Mouse (Mus musculus) forebrain, embryonic 15.5 days (tissue): ENCODE measurements around the gene Mmp7. TPM values are rescaled to one million over a fixed set of nuclear protein-coding genes. Genes with fewer than 3 reads are reported as not detected.

Source experiments
- ATAC-seq: fragments of 200-750 bp; cut with Nextera tagmentation; replicated peaks from 2 replicates; pipeline ENCODE4 v1.8.0; 2017; ENCODE audit warnings: mild to moderate bottlenecking, moderate TSS enrichment, moderate library complexity
- H3K27ac ChIP-seq: fragments of 300-500 bp; sonication (generic); replicated peaks from 2 replicates; pipeline ENCODE4 v1.5.1; 2015; ENCODE audit warnings: mild to moderate bottlenecking, inconsistent platforms
- H3K27me3 ChIP-seq: fragments of 300-500 bp; sonication (generic); 2 replicates; pipeline ENCODE4 v1.6.1; 2015; ENCODE audit warnings: inconsistent platforms
- H3K36me3 ChIP-seq: fragments of 300-500 bp; sonication (generic); 2 replicates; pipeline ENCODE4 v1.6.1; 2015; ENCODE audit warnings: mild to moderate bottlenecking, inconsistent platforms
- H3K4me1 ChIP-seq: fragments of 300-500 bp; sonication (generic); 2 replicates; pipeline ENCODE4 v1.6.1; 2015; ENCODE audit warnings: inconsistent platforms
- H3K4me2 ChIP-seq: fragments of 300-500 bp; sonication (generic); replicated peaks from 2 replicates; pipeline ENCODE4 v1.6.1; 2015; ENCODE audit warnings: mild to moderate bottlenecking, inconsistent platforms
- H3K4me3 ChIP-seq: fragments of 300-500 bp; sonication (generic); 2 replicates; pipeline ENCODE4 v1.5.1; 2015; ENCODE audit warnings: mild to moderate bottlenecking, inconsistent platforms
- H3K9ac ChIP-seq: fragments of 300-500 bp; sonication (generic); replicated peaks from 2 replicates; pipeline ENCODE4 v1.6.1; 2015; ENCODE audit warnings: mild to moderate bottlenecking, inconsistent platforms
- H3K9me3 ChIP-seq: fragments of 300-500 bp; sonication (generic); 2 replicates; pipeline ENCODE4 v1.6.1; 2016; ENCODE audit warnings: inconsistent platforms
- WGBS: fragments of 180-500 bp; shearing (Covaris S2); methylation state at CpG from one replicate; pipeline ENCODE4 v1.1.7; 2015; ENCODE audit warnings: mixed read lengths; 5-methylcytosine and 5-hydroxymethylcytosine counted together
- polyA plus RNA-seq: library from polyadenylated mRNA; unstranded; fragments of >200 nt; fragmentation: Nextera tagmentation; extraction: Ambion mirVana; gene quantifications from 2 replicates; pipeline ENCODE4 v1.2.1, GENCODE M21; 2015

Mmp7 gene
- polyA plus RNA-seq: not detected in 2 replicates

GRCm38 (mm10) chr9:7691790-7692189 is at the start of gene Mmp7:
TSS of gene Mmp7 (plus strand) at chr9:7692090.
- 82% methylated on average over 1 of the region's 1 CpGs for WGBS
- Histone ChIP-seq H3K4me3 (no peak within 1 kb of the TSS), H3K36me3 (no peaks in the 10 kb centered on the region), H3K9ac (no peak within 1 kb of the TSS), H3K4me1 (no peaks in the 10 kb centered on the region), H3K9me3 (no peaks in the 10 kb centered on the region), H3K27me3 (no peaks in the 10 kb centered on the region), H3K4me2 (no peak within 1 kb of the TSS), H3K27ac (no peak within 1 kb of the TSS)
- ATAC-seq: no peak

- H3K9me3 ChIP-seq: no peaks in the 10 kb centered on the region
- H3K4me3 ChIP-seq: no peak overlapping the region
- no peaks in the 10 kb centered on the region for H3K27me3 ChIP-seq
- 85% methylated on average over 3 of the region's 3 CpGs for WGBS
- no peak overlapping the region for H3K27ac ChIP-seq
- no peak overlapping the region for H3K9ac ChIP-seq
- no peaks in the 10 kb centered on the region for H3K4me1 ChIP-seq
- no peak overlapping the region for H3K4me2 ChIP-seq
- ATAC-seq: no peak
- no peaks in the 10 kb centered on the region for H3K36me3 ChIP-seq
Measured at GRCm38 (mm10) chr9:7647901-7648300, 44.0 kb upstream of the Mmp7 start.

- Histone ChIP-seq H3K9ac (no peak overlapping the region), H3K4me2 (no peak overlapping the region), H3K27me3 (no peaks in the 10 kb centered on the region), H3K27ac (no peak overlapping the region), H3K4me1 (no peaks in the 10 kb centered on the region), H3K9me3 (no peaks in the 10 kb centered on the region), H3K4me3 (no peak overlapping the region), H3K36me3 (no peaks in the 10 kb centered on the region)
- WGBS: 84% methylated on average over 5 of the region's 5 CpGs
- ATAC-seq: no peak
Measured at GRCm38 (mm10) chr9:7650397-7651180, 41.3 kb upstream of the Mmp7 start.

GRCm38 (mm10) chr9:7652351-7653085 is 39.4 kb upstream of the Mmp7 start:
- no peaks in the 10 kb centered on the region for H3K27me3 ChIP-seq
- WGBS: 90% methylated on average over 5 of the region's 5 CpGs
- H3K4me1 ChIP-seq: no peaks in the 10 kb centered on the region
- no peak overlapping the region for H3K4me3 ChIP-seq
- ATAC-seq: no peak
- H3K9me3 ChIP-seq: no peaks in the 10 kb centered on the region
- H3K4me2 ChIP-seq: no peak overlapping the region
- H3K36me3 ChIP-seq: no peaks in the 10 kb centered on the region
- no peak overlapping the region for H3K27ac ChIP-seq
- no peak overlapping the region for H3K9ac ChIP-seq

- no peak overlapping the region for H3K27ac ChIP-seq
- no peaks in the 10 kb centered on the region for H3K4me1 ChIP-seq
- no peak overlapping the region for H3K4me2 ChIP-seq
- no peak overlapping the region for H3K4me3 ChIP-seq
- no peaks in the 10 kb centered on the region for H3K9me3 ChIP-seq
- WGBS: 85% methylated on average over 4 of the region's 4 CpGs
- H3K9ac ChIP-seq: no peak overlapping the region
- H3K36me3 ChIP-seq: no peaks in the 10 kb centered on the region
- H3K27me3 ChIP-seq: no peaks in the 10 kb centered on the region
- no peak for ATAC-seq
Measured at GRCm38 (mm10) chr9:7657946-7658345, 33.9 kb upstream of the Mmp7 start.

GRCm38 (mm10) chr9:7659469-7660020 is 32.3 kb upstream of the Mmp7 start:
- Histone ChIP-seq H3K27me3 (no peaks in the 10 kb centered on the region), H3K27ac (no peak overlapping the region), H3K36me3 (no peaks in the 10 kb centered on the region), H3K9ac (no peak overlapping the region), H3K4me1 (no peaks in the 10 kb centered on the region), H3K9me3 (no peaks in the 10 kb centered on the region), H3K4me3 (no peak overlapping the region), H3K4me2 (no peak overlapping the region)
- WGBS: 30% methylated on average over 6 of the region's 6 CpGs
- no peak for ATAC-seq

- H3K4me2 ChIP-seq: no peak overlapping the region
- no peak for ATAC-seq
- H3K9me3 ChIP-seq: no peaks in the 10 kb centered on the region
- H3K4me3 ChIP-seq: no peak overlapping the region
- no peaks in the 10 kb centered on the region for H3K4me1 ChIP-seq
- H3K27me3 ChIP-seq: no peaks in the 10 kb centered on the region
- no peaks in the 10 kb centered on the region for H3K36me3 ChIP-seq
- WGBS: 98% methylated on average over 1 of the region's 1 CpGs
- H3K9ac ChIP-seq: no peak overlapping the region
- no peak overlapping the region for H3K27ac ChIP-seq
Measured at GRCm38 (mm10) chr9:7661371-7661770, 30.5 kb upstream of the Mmp7 start.

- H3K36me3 ChIP-seq: no peaks in the 10 kb centered on the region
- no peaks in the 10 kb centered on the region for H3K9me3 ChIP-seq
- no peaks in the 10 kb centered on the region for H3K4me1 ChIP-seq
- no peak overlapping the region for H3K4me3 ChIP-seq
- ATAC-seq: no peak
- no peak overlapping the region for H3K9ac ChIP-seq
- H3K27ac ChIP-seq: no peak overlapping the region
- no peak overlapping the region for H3K4me2 ChIP-seq
- 94% methylated on average over 1 of the region's 1 CpGs for WGBS
- H3K27me3 ChIP-seq: no peaks in the 10 kb centered on the region
Measured at GRCm38 (mm10) chr9:7669674-7670073, 22.2 kb upstream of the Mmp7 start.

GRCm38 (mm10) chr9:7672985-7673384 is 18.9 kb upstream of the Mmp7 start:
- Histone ChIP-seq H3K4me1 (no peaks in the 10 kb centered on the region), H3K27ac (no peak overlapping the region), H3K4me2 (no peak overlapping the region), H3K36me3 (no peaks in the 10 kb centered on the region), H3K4me3 (no peak overlapping the region), H3K9ac (no peak overlapping the region), H3K27me3 (no peaks in the 10 kb centered on the region), H3K9me3 (no peaks in the 10 kb centered on the region)
- ATAC-seq: no peak
- WGBS: 86% methylated on average over 9 of the region's 9 CpGs

GRCm38 (mm10) chr9:7678154-7678837 is 13.6 kb upstream of the Mmp7 start:
- Histone ChIP-seq H3K27ac (no peak overlapping the region), H3K4me3 (no peak overlapping the region), H3K9me3 (no peaks in the 10 kb centered on the region), H3K4me2 (no peak overlapping the region), H3K27me3 (no peaks in the 10 kb centered on the region), H3K4me1 (no peaks in the 10 kb centered on the region), H3K9ac (no peak overlapping the region), H3K36me3 (no peaks in the 10 kb centered on the region)
- no peak for ATAC-seq
- 87% methylated on average over 2 of the region's 2 CpGs for WGBS

GRCm38 (mm10) chr9:7682081-7682618 is 9.7 kb upstream of the Mmp7 start:
- Histone ChIP-seq H3K4me2 (no peak overlapping the region), H3K4me3 (no peak overlapping the region), H3K4me1 (no peaks in the 10 kb centered on the region), H3K27me3 (no peaks in the 10 kb centered on the region), H3K9me3 (no peaks in the 10 kb centered on the region), H3K9ac (no peak overlapping the region), H3K27ac (no peak overlapping the region), H3K36me3 (no peaks in the 10 kb centered on the region)
- ATAC-seq: no peak
- 91% methylated on average over 9 of the region's 9 CpGs for WGBS

GRCm38 (mm10) chr9:7686024-7686423 is 5.9 kb upstream of the Mmp7 start:
- Histone ChIP-seq H3K36me3 (no peaks in the 10 kb centered on the region), H3K27me3 (no peaks in the 10 kb centered on the region), H3K9me3 (no peaks in the 10 kb centered on the region), H3K4me3 (no peak overlapping the region), H3K9ac (no peak overlapping the region), H3K4me1 (no peaks in the 10 kb centered on the region), H3K4me2 (no peak overlapping the region), H3K27ac (no peak overlapping the region)
- ATAC-seq: no peak
- WGBS: 72% methylated on average over 2 of the region's 2 CpGs
